In the genomic region with DNA sequence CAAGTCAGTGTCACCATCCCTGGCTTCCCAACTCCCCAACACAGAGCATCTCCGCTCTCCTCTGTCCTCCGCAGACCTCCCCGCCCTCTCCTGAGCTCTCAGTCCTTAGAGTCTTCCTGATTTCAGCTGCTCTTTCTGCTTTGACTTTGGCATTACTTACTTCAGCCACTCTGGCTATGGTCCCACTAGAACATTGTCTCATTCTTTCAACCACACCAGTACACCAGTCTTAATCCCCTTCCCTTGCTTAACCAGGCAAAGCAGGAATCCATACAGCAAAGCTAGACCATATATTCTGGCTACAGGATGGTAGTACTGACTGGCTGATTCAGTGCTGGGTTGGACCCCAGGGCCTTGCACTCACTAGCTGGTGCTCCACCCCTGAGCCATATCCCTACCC, we compare ENCODE assay signal across 19 mouse cellular contexts. TPM values are rescaled to one million over a fixed set of nuclear protein-coding genes. Genes with fewer than 3 reads are reported as not detected.
A peak's percentile ranks its signal among the peaks of the same experiment; 100 is the strongest.
DNase-seq lines count a peak whose midpoint lies in the region.
"Had no signal": no experiment of that assay in that cellular context is flagged by ENCODE, and none has a peak within 500 bp of the region (broad histone marks: within the 10 kb centered on the region; RNA-seq: fewer than 3 reads in every experiment).

No protein-coding gene starts in this region.

- no peaks in the 10 kb centered on the region for H3K27me3 ChIP-seq in heart, embryonic 10.5 days (ENCODE audit: insufficient read depth, poor library complexity, severe bottlenecking)
- H3K27me3 ChIP-seq: embryonic facial prominence, embryonic 13.5 days; embryonic facial prominence, embryonic 15.5 days; forebrain, embryonic 12.5 days had no signal

- 86% methylated on average over 3 of the region's 3 CpGs for WGBS in heart, embryonic 10.5 days

- H3K4me1 ChIP-seq in heart, embryonic 10.5 days: no peaks in the 10 kb centered on the region
- H3K4me1 ChIP-seq: embryonic facial prominence, embryonic 13.5 days; embryonic facial prominence, embryonic 15.5 days; forebrain, embryonic 10.5 days; forebrain, embryonic 12.5 days had no signal

- peak; percentile 61 for DNase-seq in heart, adult 11 months
- DNase-seq in heart, embryonic 10.5 days (ENCODE audit: low spot score): no peak
- peak; percentile 20 for DNase-seq in testis, postnatal 10 days (ENCODE audit: low spot score)
- DNase-seq in testis, postnatal 14 days (ENCODE audit: low spot score): no peak
- DNase-seq in adrenal gland, postnatal 10 days: no peak
- DNase-seq: adrenal gland, adult 8-10 months; adrenal gland, postnatal 25 days; cerebellum, adult 11 months; cerebellum, adult 18-20 months; cerebellum, adult 8-10 months; cerebellum, adult 9-11 months; cerebellum, postnatal 14 days; cerebellum, postnatal 36 days; embryo, embryonic 11 days had no signal

- H3K4me3 ChIP-seq in heart, embryonic 10.5 days: no peak overlapping the region
- H3K4me3 ChIP-seq: embryonic facial prominence, embryonic 13.5 days; embryonic facial prominence, embryonic 15.5 days; erythroblast, embryonic 14.5 days; forebrain, embryonic 10.5 days; forebrain, embryonic 12.5 days had no signal

- no peak overlapping the region for H3K27ac ChIP-seq in heart, embryonic 10.5 days
- H3K27ac ChIP-seq: embryonic facial prominence, embryonic 13.5 days; embryonic facial prominence, embryonic 15.5 days; forebrain, embryonic 10.5 days; forebrain, embryonic 12.5 days had no signal

- no peaks in the 10 kb centered on the region for H3K9me3 ChIP-seq in heart, embryonic 10.5 days
- H3K9me3 ChIP-seq: embryonic facial prominence, embryonic 13.5 days; embryonic facial prominence, embryonic 15.5 days; forebrain, embryonic 10.5 days; forebrain, embryonic 12.5 days had no signal

- no peaks in the 10 kb centered on the region for H3K36me3 ChIP-seq in heart, embryonic 10.5 days
- H3K36me3 ChIP-seq: embryonic facial prominence, embryonic 13.5 days; forebrain, embryonic 12.5 days had no signal

RNA-seq across cellular contexts. Expression of a gene that starts 11.6 kb away (rescaled TPM):
- 626 and 705 TPM in 2 replicates for polyA plus RNA-seq in heart, embryonic 10.5 days (2016; fragmentation: Nextera tagmentation; extraction: Ambion mirVana)
- total RNA-seq in adrenal gland, postnatal 10 days (2021): 100 to 1,000 TPM; 312 to 350 TPM

RNA-seq across cellular contexts. Expression of a gene that starts 17.8 kb away (rescaled TPM):
- 10.1 and 11.4 TPM in 2 replicates for polyA plus RNA-seq in heart, embryonic 10.5 days (2016; fragmentation: Nextera tagmentation; extraction: Ambion mirVana)
- total RNA-seq in adrenal gland, postnatal 10 days (2021): 10 to 100 TPM; 18.7 to 20.3 TPM

RNA-seq across cellular contexts. Expression of a gene that starts 38.0 kb away (rescaled TPM):
- polyA plus RNA-seq in heart, embryonic 10.5 days (2016; fragmentation: Nextera tagmentation; extraction: Ambion mirVana): 21.1 and 21.3 TPM in 2 replicates
- total RNA-seq in adrenal gland, postnatal 10 days (2021): 10 to 100 TPM; 21.7 TPM

Comparison
In these comparisons a context has a peak if more than half of its experiments do, and no peak if none do; other contexts are left out.
1. DNase-seq: peak in heart, adult 11 months (single experiment) and testis, postnatal 10 days (single experiment); none in heart, embryonic 10.5 days (single experiment), testis, postnatal 14 days (single experiment) and adrenal gland, postnatal 10 days (single experiment).